Mouse (Mus musculus) gastrocnemius, adult 2 months (tissue): ENCODE results near the gene Dmrtb1. TPM values are rescaled to one million over a fixed set of nuclear protein-coding genes. Genes with fewer than 3 reads are reported as not detected.

ENCODE experiments used
- DNase-seq: peaks from one replicate; pipeline ENCODE4 v3.0.0; 2022
- H3K27ac ChIP-seq: fragments of 200-600 bp; 2 replicates; pipeline ENCODE4 v1.8.1; 2022; ENCODE audit warnings: mild to moderate bottlenecking
- H3K4me3 ChIP-seq: fragments of 200-600 bp; 2 replicates; pipeline ENCODE4 v1.8.1; 2022; ENCODE audit warnings: mild to moderate bottlenecking, moderate library complexity
- CTCF ChIP-seq: fragments of 200-600 bp; IDR thresholded peaks from 2 replicates; pipeline ENCODE4 v1.8.1; 2022; ENCODE audit warnings: antibody characterized with exemption, mild to moderate bottlenecking, moderate library complexity
- intact Hi-C: fragments of 180-260 bp; cut with DNase I; formaldehyde crosslinking; loops from one replicate; pipeline ENCODE4 v1.15.1; 2025
- total RNA-seq, 2 experiments: library from RNA; stranded (reverse); gene quantifications; 2 replicates each; pipeline ENCODE4 v1.2.3; 2021

Dmrtb1 gene
- total RNA-seq, 2 experiments from 2014 or later, result not detected

GRCm38 (mm10) chr4:107704185-107704584 lies 20.2 kb upstream of the Dmrtb1 start:
- TF ChIP-seq CTCF, result peak; percentile 48
- H3K27ac ChIP-seq, result no peak overlapping the region
- intact Hi-C loops, result no loop called here
- DNase-seq, result no peak
- H3K4me3 ChIP-seq, result no peak overlapping the region

- H3K27ac ChIP-seq, result no peak overlapping the region
- no peak for TF ChIP-seq CTCF
- H3K4me3 ChIP-seq, result no peak overlapping the region
- no peak for DNase-seq
- intact Hi-C loops, result no loop called here
Observed at GRCm38 (mm10) chr4:107701679-107702078, 17.6 kb upstream of the Dmrtb1 start.

GRCm38 (mm10) chr4:107701116-107701515 lies 17.1 kb upstream of the Dmrtb1 start:
- no peak overlapping the region for H3K4me3 ChIP-seq
- peak; percentile 66 for TF ChIP-seq CTCF
- DNase-seq, result peak; percentile 50
- intact Hi-C loops, result no loop called here
- H3K27ac ChIP-seq, result no peak overlapping the region

- intact Hi-C loops, result no loop called here
- TF ChIP-seq CTCF, result no peak
- Histone ChIP-seq H3K27ac (no peak overlapping the region), H3K4me3 (no peak overlapping the region)
- DNase-seq, result no peak
Observed at GRCm38 (mm10) chr4:107699271-107699670, 15.2 kb upstream of the Dmrtb1 start.

- intact Hi-C loops, result no loop called here
- Histone ChIP-seq H3K27ac (no peak overlapping the region), H3K4me3 (no peak overlapping the region)
- no peak for DNase-seq
- no peak for TF ChIP-seq CTCF
Observed at GRCm38 (mm10) chr4:107693816-107694215, 9.8 kb upstream of the Dmrtb1 start.

- Histone ChIP-seq H3K27ac (no peak overlapping the region), H3K4me3 (no peak overlapping the region)
- no peak for TF ChIP-seq CTCF
- intact Hi-C loops, result no loop called here
- no peak for DNase-seq
Observed at GRCm38 (mm10) chr4:107688213-107688612, 4.2 kb upstream of the Dmrtb1 start.

GRCm38 (mm10) chr4:107687127-107687526 lies 3.1 kb upstream of the Dmrtb1 start:
- intact Hi-C loops, result no loop called here
- Histone ChIP-seq H3K4me3 (no peak overlapping the region), H3K27ac (no peak overlapping the region)
- no peak for DNase-seq
- no peak for TF ChIP-seq CTCF

GRCm38 (mm10) chr4:107683006-107683756 lies 849 bp downstream of the Dmrtb1 start:
- H3K4me3 ChIP-seq, result no peak overlapping the region
- no peak for DNase-seq
- H3K27ac ChIP-seq, result no peak overlapping the region
- intact Hi-C loops, result no loop called here
- no peak for TF ChIP-seq CTCF

GRCm38 (mm10) chr4:107681099-107681849 lies 2.8 kb downstream of the Dmrtb1 start:
- TF ChIP-seq CTCF, result no peak
- no peak overlapping the region for H3K27ac ChIP-seq
- no peak for DNase-seq
- intact Hi-C loops, result no loop called here
- H3K4me3 ChIP-seq, result no peak overlapping the region

GRCm38 (mm10) chr4:107680311-107681098 lies 3.5 kb downstream of the Dmrtb1 start:
- DNase-seq, result no peak
- Histone ChIP-seq H3K27ac (no peak overlapping the region), H3K4me3 (no peak overlapping the region)
- intact Hi-C loops, result no loop called here
- no peak for TF ChIP-seq CTCF

- TF ChIP-seq CTCF, result no peak
- Histone ChIP-seq H3K4me3 (no peak overlapping the region), H3K27ac (no peak overlapping the region)
- intact Hi-C loops, result no loop called here
- DNase-seq, result no peak
Observed at GRCm38 (mm10) chr4:107675645-107676044, 8.4 kb downstream of the Dmrtb1 start.

- no peak for DNase-seq
- H3K27ac ChIP-seq, result no peak overlapping the region
- intact Hi-C loops, result no loop called here
- no peak for TF ChIP-seq CTCF
- no peak overlapping the region for H3K4me3 ChIP-seq
Observed at GRCm38 (mm10) chr4:107674322-107674644, 9.7 kb downstream of the Dmrtb1 start.
